Mouse (Mus musculus) stomach, embryonic 16.5 days (tissue): ENCODE data around the gene Nme2. TPM values are rescaled to one million over a fixed set of nuclear protein-coding genes. Genes with fewer than 3 reads are reported as not detected.
"Not testable (repeated sequence)": the region's sequence is repeated elsewhere in the genome, so short reads cannot be mapped to it uniquely, and the experiment has no call there.

ENCODE experiments used
- ATAC-seq: fragments of 200-750 bp; cut with Nextera tagmentation; 2 replicates; pipeline ENCODE4 v1.8.0; 2017; ENCODE audit warnings: moderate number of reproducible peaks, moderate TSS enrichment; ENCODE audit not compliant: insufficient read depth, low FRiP score
- H3K27ac ChIP-seq: fragments of 300-500 bp; sonication (generic); 2 replicates; pipeline ENCODE4 v1.5.1; 2014; ENCODE audit warnings: low read length
- H3K27me3 ChIP-seq: fragments of 300-500 bp; sonication (generic); 2 replicates; pipeline ENCODE4 v1.6.1; 2014; ENCODE audit warnings: low read length, control low read depth, mixed read lengths; ENCODE audit not compliant: control insufficient read depth, insufficient read depth
- H3K36me3 ChIP-seq: fragments of 300-500 bp; sonication (generic); 2 replicates; pipeline ENCODE4 v1.6.1; 2014; ENCODE audit warnings: low read length; ENCODE audit not compliant: control insufficient read depth, insufficient read depth
- H3K4me1 ChIP-seq: fragments of 300-500 bp; sonication (generic); 2 replicates; pipeline ENCODE4 v1.6.1; 2014; ENCODE audit warnings: low read length, control low read depth, mixed read lengths; ENCODE audit not compliant: control insufficient read depth, insufficient read depth
- H3K4me2 ChIP-seq: fragments of 300-500 bp; sonication (generic); 2 replicates; pipeline ENCODE4 v1.6.1; 2014; ENCODE audit warnings: low read depth, low read length, mixed read lengths
- H3K4me3 ChIP-seq: fragments of 300-500 bp; sonication (generic); replicated peaks from 2 replicates; pipeline ENCODE4 v1.5.1; 2014; ENCODE audit warnings: mild to moderate bottlenecking, low read length
- H3K9ac ChIP-seq: fragments of 300-500 bp; sonication (generic); 2 replicates; pipeline ENCODE4 v1.6.1; 2014; ENCODE audit warnings: low read length
- H3K9me3 ChIP-seq: fragments of 300-500 bp; sonication (generic); replicated peaks from 2 replicates; pipeline ENCODE4 v1.6.1; 2016; ENCODE audit warnings: low read length, control low read depth; ENCODE audit not compliant: control insufficient read depth
- WGBS: fragments of 180-500 bp; shearing (Covaris S2); extraction: QIAGEN DNeasy Blood & Tissue Kit; methylation state at CpG from one replicate; pipeline ENCODE4 v1.1.7; 2014; 5-methylcytosine and 5-hydroxymethylcytosine counted together
- polyA plus RNA-seq: library from polyadenylated mRNA; unstranded; fragments of >200 nt; fragmentation: Nextera tagmentation; extraction: Ambion mirVana; gene quantifications from 2 replicates; pipeline ENCODE4 v1.2.1, GENCODE M21; 2015

Nme2 gene
- polyA plus RNA-seq, 1 experiment from 2014 or later = 314 TPM

GRCm38 (mm10) chr11:93955256-93956150 lies 556 bp downstream of the Nme2 start:
- under 1% methylated on average over 67 of the region's 67 CpGs for WGBS
- peak overlapping the region; percentile 82 for H3K9ac ChIP-seq
- H3K27ac ChIP-seq = peak overlapping the region; percentile 97
- H3K9me3 ChIP-seq = no peaks in the 10 kb centered on the region
- H3K4me1 ChIP-seq = peaks cover 13% of the 10 kb centered on the region
- H3K4me2 ChIP-seq = peak overlapping the region; percentile 87
- H3K27me3 ChIP-seq = no peaks in the 10 kb centered on the region
- ATAC-seq = peak; percentile 98
- peak overlapping the region; percentile 76 for H3K4me3 ChIP-seq
- peaks cover 5% of the 10 kb centered on the region; the same call in 1 of the 2 replicates for H3K36me3 ChIP-seq

- WGBS = 33% methylated on average over 13 of the region's 13 CpGs
- Histone ChIP-seq H3K4me1 (peaks cover 13% of the 10 kb centered on the region), H3K9me3 (no peaks in the 10 kb centered on the region), H3K27ac (peak overlapping the region; percentile 97), H3K4me2 (peak overlapping the region; percentile 87), H3K27me3 (no peaks in the 10 kb centered on the region), H3K36me3 (peaks cover 3% of the 10 kb centered on the region; the same call in 1 of the 2 replicates), H3K4me3 (peak overlapping the region; percentile 76), H3K9ac (peak overlapping the region; percentile 82)
- no peak for ATAC-seq
Observed at GRCm38 (mm10) chr11:93954738-93955255, 1.3 kb downstream of the Nme2 start.

DNA sequence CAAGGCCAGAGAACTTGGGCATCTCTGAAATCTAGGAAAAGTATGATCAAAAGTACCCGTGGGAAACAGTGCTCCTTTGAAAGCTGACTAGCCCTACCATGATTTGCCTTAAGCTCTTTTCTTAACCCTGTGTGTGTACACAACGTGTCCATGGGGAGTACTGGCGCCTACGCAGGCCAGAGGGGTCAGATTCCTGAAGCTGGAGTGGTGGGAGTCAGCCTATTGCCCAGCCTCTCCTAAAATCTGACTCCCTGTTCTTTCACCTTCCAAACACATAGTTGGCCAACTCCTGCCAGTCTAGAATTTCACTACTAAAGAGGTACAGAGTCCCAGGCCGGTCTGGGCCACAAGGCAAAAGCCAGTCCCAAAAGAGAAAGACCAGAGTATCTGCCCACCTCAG lies 3.7 kb downstream of the Nme2 start:
- no peak overlapping the region for H3K4me3 ChIP-seq
- no peaks in the 10 kb centered on the region for H3K27me3 ChIP-seq
- H3K9me3 ChIP-seq = no peaks in the 10 kb centered on the region
- 52% methylated on average over 5 of the region's 5 CpGs for WGBS
- no peak for ATAC-seq
- peaks cover 13% of the 10 kb centered on the region for H3K4me1 ChIP-seq
- no peak overlapping the region for H3K27ac ChIP-seq
- H3K36me3 ChIP-seq = peaks cover 3% of the 10 kb centered on the region; the same call in 1 of the 2 replicates
- no peak overlapping the region for H3K4me2 ChIP-seq
- H3K9ac ChIP-seq = no peak overlapping the region

DNA sequence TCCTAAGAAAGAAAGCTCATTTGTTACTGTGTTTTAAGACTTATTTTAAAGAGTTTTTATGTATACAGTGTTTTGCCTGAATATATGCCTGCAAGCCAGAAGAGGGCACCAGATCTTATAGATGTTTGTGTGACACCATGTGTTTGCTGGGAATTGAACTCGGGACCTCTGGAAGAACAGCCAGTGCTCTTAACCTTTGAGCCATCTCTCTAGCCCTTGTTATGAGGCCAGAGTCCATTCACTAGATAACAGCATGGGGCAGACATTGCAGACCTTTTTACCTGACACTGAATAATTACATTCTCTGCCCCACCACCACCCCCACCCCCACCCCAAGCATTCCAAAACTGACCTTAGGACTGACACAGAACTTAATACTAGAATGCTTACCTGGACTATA lies 6.0 kb downstream of the Nme2 start:
- peaks cover 3% of the 10 kb centered on the region; the same call in 1 of the 2 replicates for H3K36me3 ChIP-seq
- WGBS = 84% methylated on average over 1 of the region's 1 CpGs
- no peak overlapping the region for H3K4me3 ChIP-seq
- ATAC-seq = no peak
- H3K4me1 ChIP-seq = peaks cover 4% of the 10 kb centered on the region; the same call in 1 of the 2 replicates
- H3K27ac ChIP-seq = no peak overlapping the region
- no peak overlapping the region for H3K4me2 ChIP-seq
- no peak overlapping the region for H3K9ac ChIP-seq
- H3K9me3 ChIP-seq = no peaks in the 10 kb centered on the region
- no peaks in the 10 kb centered on the region for H3K27me3 ChIP-seq

- no peak for ATAC-seq
- H3K27ac ChIP-seq = no peak overlapping the region
- WGBS = 88% methylated on average over 9 of the region's 9 CpGs
- H3K27me3 ChIP-seq = no peaks in the 10 kb centered on the region
- H3K4me3 ChIP-seq = no peak overlapping the region
- no peaks in the 10 kb centered on the region for H3K9me3 ChIP-seq
- H3K4me1 ChIP-seq = no peaks in the 10 kb centered on the region; the same call in 1 of the 2 replicates
- H3K9ac ChIP-seq = no peak overlapping the region
- no peak overlapping the region for H3K4me2 ChIP-seq
- H3K36me3 ChIP-seq = peaks cover 3% of the 10 kb centered on the region; the same call in 1 of the 2 replicates
Observed at GRCm38 (mm10) chr11:93948887-93949567, 7.0 kb downstream of the Nme2 start.

- WGBS = 76% methylated on average over 3 of the region's 3 CpGs
Observed at GRCm38 (mm10) chr11:93944986-93945385, 11.1 kb downstream of the Nme2 start.

GRCm38 (mm10) chr11:93940906-93941305 lies 15.2 kb downstream of the Nme2 start:
- no peaks in the 10 kb centered on the region for H3K9me3 ChIP-seq
- H3K36me3 ChIP-seq = peaks cover 2% of the 10 kb centered on the region; the same call in 1 of the 2 replicates
- H3K27me3 ChIP-seq = no peaks in the 10 kb centered on the region
- H3K27ac ChIP-seq = no peak overlapping the region
- no peaks in the 10 kb centered on the region for H3K4me1 ChIP-seq
- no peak overlapping the region for H3K4me3 ChIP-seq
- 57% methylated on average over 2 of the region's 2 CpGs for WGBS
- no peak overlapping the region for H3K9ac ChIP-seq
- H3K4me2 ChIP-seq = no peak overlapping the region
- ATAC-seq = no peak

More at GRCm38 (mm10) chr11:93944986-93945385, 11.1 kb downstream of the Nme2 start:
- no peak overlapping the region for H3K4me3 ChIP-seq
- no peaks in the 10 kb centered on the region for H3K27me3 ChIP-seq
- ATAC-seq = no peak
- no peaks in the 10 kb centered on the region for H3K9me3 ChIP-seq
- no peak overlapping the region for H3K9ac ChIP-seq
- no peaks in the 10 kb centered on the region for H3K4me1 ChIP-seq
- no peak overlapping the region for H3K4me2 ChIP-seq
- H3K36me3 ChIP-seq = peaks cover 3% of the 10 kb centered on the region; the same call in 1 of the 2 replicates
- no peak overlapping the region for H3K27ac ChIP-seq

DNA sequence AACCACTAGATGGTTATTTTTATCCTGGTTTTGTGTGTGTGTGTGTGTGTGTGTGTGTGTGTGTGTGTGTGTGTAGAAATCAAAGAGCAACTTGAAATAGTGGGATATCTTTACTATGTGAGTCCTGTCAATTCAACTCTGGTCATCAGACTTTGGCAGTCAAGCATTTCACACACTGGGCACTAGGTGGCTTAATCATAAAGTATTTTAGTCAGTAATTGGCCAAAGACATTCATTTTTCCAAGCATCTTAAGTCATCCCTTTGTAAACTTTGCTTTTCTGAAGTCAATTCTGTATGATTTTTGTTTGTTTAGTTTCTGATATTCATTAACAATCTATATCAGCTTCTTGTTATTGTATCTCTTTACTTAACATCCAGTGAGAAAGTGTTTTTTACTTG lies 27.0 kb downstream of the Nme2 start:
- Histone ChIP-seq H3K9ac (no peak overlapping the region), H3K36me3 (peaks cover 18% of the 10 kb centered on the region), H3K27ac (no peak overlapping the region), H3K9me3 (no peaks in the 10 kb centered on the region), H3K4me1 (no peaks in the 10 kb centered on the region), H3K27me3 (no peaks in the 10 kb centered on the region), H3K4me2 (no peak overlapping the region), H3K4me3 (no peak overlapping the region)
- ATAC-seq = no peak

- WGBS = 92% methylated on average over 2 of the region's 2 CpGs
- ATAC-seq, H3K4me2 ChIP-seq, H3K4me3 ChIP-seq, H3K27ac ChIP-seq, H3K4me1 ChIP-seq, H3K9ac ChIP-seq, H3K27me3 ChIP-seq, H3K9me3 ChIP-seq: not testable (repeated sequence)
- H3K36me3 ChIP-seq = peaks cover 13% of the 10 kb centered on the region; the same call in 1 of the 2 replicates
Observed at GRCm38 (mm10) chr11:93915019-93915418, 41.0 kb downstream of the Nme2 start.
